Mouse (Mus musculus): Measurements from ENCODE around the gene Gys1.
A peak's percentile ranks its signal among the peaks of the same experiment; 100 is the strongest.
"Not testable (repeated sequence)": the region's sequence is repeated elsewhere in the genome, so short reads cannot be mapped to it uniquely, and the experiment has no call there.

The Gys1 gene

DNA sequence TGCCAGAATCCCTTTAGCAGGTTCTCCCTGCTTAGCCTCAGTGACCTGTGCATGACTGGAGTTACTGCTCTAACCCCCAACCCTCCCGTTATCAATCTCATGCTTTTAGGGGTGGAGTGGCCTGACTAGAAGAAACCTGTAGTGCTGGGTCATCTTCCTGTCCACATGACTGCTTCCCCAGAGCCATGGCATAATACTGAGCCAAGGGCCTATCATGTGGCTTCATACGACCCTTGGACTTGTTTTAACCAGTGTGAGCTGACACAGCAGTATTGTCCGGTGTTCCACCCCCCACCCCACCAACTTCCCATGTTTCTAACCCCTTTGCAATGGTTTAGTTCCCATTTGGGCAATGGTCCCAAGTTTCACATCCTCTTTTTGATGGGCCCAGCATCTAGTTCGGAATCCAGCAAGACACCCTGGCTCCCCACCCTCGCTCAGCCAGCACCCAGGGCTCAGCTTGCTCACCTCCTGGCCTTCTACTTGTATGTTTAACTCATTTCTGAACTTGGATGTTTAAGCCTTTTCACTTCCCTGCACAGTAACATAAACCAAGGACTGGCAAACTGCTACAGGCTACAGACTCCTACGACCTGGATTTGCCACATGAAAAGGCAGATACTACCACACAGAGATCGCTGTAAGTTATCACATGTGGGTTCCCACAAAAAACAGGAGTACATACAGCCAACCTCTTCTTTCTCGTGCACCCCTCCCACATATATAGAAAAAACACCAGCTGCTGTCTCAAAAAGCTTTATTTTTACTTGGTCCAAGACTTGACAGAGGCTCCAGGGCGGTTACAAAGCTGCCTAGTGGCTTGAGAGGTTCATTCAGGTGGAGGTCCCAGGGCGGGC, 22.8 kb downstream of the Gys1 start:
- ATAC-seq (ENCODE audit: low TSS enrichment), result no peak

DNA sequence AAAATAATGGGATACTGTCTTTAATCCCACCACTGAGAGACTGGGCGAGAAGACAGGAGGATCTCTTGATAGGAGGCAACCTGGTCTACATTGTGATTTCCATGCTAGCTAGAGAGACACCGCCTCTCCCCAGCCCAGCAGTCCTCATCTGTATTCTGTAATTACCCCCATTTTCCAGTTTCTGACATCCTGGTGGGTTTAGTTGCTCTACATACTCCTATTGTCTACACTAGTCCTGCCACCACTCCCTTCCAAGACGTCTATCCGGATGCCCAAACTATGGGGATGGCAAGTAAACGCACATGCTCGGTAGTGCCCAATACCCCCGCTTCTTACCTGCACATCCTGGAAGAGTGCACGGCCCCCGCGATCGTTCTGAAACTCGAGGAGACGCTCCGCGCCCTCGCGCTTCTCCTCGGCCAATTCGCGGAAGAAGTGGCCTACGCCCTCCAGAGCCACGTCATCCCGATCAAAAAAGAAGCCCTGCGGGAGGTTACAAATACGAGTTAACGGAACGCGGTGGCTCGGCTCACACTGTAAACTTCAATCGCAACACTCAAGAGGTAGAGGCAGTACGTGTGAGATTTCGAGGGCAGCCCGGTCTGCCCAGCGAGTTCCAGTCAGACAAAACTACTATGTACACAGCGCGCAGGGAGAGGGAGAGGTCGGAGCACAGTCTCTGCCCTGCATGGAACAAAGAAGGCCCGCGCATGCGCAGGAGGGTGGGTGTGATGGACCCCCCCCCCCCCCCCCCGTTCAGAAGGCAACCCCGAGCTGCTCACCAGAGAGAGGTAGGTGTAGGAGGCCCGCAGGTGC, 24.3 kb downstream of the Gys1 start:
- peak; percentile 43 for ATAC-seq (ENCODE audit: low TSS enrichment)

DNA sequence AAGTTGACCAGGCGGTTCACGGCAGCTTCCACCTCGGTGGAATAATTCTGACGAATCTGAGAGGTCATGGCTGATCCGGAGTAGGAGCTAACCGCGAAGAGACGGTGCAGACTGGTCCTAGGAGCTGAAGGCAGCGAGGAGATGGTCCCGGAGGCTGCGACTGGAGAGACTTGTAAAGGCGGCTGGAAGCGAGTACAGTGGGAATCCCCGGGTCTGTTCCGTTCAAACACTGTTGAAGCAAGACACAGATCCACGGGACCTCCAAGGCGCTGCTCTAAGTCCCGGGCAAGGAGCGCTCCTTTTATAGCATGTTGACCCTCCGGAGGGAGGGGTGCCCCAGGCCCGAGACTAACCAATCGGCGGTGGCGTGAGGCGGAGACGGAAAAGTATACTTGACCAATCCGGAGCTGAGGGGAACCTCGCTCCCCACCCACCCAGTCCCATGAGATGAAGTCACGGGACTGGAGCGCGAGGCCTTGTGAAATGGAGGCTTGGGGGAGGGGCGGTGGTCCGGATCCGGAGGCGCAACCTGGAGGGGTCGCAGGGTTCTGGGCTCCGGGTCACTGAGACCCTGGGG, 25.0 kb downstream of the Gys1 start, which contains the start of gene Ftl1:
TSS of gene Ftl1 (minus strand) at position 321 of the 577 bp plus-strand sequence.
- ATAC-seq (ENCODE audit: low TSS enrichment), result peak; percentile 88

DNA sequence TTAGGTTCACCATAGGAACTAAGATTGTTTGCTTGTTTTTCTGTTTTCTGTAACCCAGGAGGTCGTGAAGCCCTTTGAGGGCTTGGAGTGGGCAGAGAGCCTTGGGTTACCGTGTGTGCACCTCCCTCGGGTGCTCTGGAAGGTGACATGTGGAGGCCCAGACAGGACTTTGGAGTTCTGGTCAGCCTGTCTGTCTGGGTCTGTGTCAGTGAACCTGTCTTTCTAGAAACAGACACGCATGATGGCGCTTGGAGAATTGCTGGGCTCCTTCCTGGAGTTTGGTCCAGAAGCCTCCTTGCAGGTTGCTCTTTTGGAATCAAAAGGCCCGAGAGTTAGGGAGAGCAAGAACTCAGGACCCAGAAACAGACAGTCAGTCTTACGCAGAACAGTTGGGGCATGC, 25.7 kb downstream of the Gys1 start:
- ATAC-seq (ENCODE audit: low TSS enrichment), result no peak

DNA sequence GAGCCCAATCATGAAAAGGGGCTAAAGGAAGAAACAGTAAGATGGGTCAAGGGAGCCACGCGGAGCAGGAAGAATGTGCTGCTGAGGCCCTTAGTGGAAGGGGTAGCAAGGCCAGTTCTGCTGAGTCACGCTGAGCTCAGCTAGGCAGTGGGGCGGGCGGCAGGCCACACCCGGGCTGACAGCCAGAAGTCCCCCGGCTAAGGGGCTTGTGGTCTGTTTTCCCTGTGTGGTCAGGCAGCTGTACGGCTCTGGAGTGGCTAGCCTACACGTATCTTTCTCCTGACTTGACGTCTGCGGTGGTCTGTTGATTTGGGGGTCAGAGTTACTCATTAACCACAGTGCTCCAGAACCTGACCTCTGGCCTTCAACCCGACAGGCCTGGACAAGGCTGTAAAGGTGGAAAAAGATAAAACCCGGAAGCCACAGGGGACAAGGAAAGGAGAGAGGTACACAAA, 26.2 kb downstream of the Gys1 start:
- ATAC-seq (ENCODE audit: low TSS enrichment), result no peak

DNA sequence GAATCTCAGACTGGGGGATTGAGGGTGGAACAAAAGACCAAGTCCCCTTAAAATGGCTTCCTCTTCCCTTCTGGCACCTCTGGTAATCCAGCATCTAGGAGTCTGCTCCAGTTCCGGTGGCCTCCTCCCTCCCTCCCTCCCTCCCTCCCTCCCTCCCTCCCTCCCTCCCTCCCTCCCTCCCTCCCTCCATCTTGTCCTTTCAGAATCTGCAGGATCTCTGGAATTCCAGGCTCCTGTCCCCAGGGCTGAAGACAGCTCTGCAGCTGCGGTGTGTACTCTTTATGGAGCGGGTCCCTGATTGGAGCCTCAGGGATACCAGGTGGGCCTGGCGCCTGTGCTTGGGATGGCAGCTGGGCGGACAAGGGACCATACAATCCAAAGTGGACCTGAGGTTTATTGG, 26.7 kb downstream of the Gys1 start:
- no peak for ATAC-seq (ENCODE audit: low TSS enrichment)

GRCm38 (mm10) chr7:45461781-45462180, 27.1 kb downstream of the Gys1 start:
- no peak for ATAC-seq (ENCODE audit: low TSS enrichment)

GRCm38 (mm10) chr7:45462325-45462724, 27.7 kb downstream of the Gys1 start:
- no peak for ATAC-seq (ENCODE audit: low TSS enrichment)

DNA sequence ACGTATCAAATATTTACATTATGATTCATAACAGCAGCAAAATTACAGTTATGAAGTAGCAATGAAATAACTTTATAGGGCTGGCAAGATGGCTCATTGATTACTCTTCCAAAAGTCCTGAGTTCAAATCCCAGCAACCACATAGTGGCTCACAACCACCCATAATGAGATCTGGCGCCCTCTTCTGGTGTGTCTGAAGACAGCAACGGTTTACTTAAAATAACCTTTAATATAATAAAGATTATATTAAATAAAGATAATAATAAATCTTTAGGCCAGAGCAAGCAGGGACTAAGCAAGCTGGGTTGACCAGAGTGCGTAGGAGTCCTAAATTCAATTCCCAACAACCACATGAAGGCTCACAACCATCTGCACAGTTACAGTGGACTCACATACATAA, 28.2 kb downstream of the Gys1 start:
- not testable (repeated sequence) for ATAC-seq (ENCODE audit: low TSS enrichment)

DNA sequence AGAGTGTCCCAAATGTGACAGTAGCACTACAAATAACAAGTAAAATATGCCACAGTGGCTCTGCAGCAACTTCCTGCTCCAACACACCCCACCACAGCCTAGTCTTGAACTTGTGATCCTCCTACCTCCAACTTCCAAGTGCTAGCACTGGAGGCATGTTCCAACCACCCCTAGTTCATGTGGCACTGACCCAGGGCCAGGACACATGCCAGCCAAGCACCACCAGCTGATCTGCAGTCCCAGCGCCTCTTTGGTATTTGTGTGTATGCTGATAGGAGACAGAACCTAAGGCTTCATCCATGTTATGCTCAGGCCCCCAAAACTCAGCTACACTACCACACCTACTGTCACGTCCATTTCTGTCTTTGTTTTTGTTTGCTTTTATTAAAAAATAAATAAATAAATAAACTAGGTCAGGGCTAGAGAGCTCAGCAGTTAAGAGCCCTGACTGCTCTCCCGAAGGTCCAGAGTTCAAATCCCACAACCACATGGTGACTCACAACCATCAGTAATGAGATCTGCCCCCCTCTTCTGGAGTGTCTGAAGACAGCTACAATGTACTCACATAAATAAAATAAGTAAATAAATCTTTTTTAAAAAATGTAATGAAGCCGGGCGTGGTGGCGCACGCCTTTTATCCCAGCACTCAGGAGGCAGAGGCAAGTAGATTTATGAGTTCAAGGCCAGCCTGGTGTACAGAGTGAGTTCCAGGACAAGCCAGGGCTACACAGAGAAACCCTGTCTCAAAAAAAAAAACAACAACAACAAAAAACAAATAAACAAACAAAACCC, 29.5 kb downstream of the Gys1 start:
- no peak for ATAC-seq (ENCODE audit: low TSS enrichment)

DNA sequence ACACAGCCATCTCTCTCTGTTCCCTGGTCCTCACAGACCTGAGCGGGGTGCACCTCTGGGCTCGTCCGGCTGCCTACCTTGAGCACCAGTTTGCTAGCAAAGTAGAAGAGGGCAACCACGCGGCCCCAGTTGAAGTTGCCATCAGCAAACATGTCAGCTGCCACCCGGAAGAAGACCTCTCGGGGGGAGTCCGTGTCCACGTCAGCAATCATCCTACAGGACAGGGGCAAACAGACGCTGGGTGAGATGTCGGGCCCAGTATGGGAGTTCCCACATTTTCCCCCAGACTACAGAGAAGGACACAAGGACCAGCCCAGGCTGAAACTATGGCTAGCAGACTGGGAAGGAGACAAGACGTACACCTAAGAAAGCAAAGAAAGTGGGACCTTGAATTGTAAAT, 30.5 kb downstream of the Gys1 start:
- ATAC-seq (ENCODE audit: low TSS enrichment), result no peak

GRCm38 (mm10) chr7:45465549-45465948, 30.9 kb downstream of the Gys1 start:
- ATAC-seq (ENCODE audit: low TSS enrichment), result no peak

DNA sequence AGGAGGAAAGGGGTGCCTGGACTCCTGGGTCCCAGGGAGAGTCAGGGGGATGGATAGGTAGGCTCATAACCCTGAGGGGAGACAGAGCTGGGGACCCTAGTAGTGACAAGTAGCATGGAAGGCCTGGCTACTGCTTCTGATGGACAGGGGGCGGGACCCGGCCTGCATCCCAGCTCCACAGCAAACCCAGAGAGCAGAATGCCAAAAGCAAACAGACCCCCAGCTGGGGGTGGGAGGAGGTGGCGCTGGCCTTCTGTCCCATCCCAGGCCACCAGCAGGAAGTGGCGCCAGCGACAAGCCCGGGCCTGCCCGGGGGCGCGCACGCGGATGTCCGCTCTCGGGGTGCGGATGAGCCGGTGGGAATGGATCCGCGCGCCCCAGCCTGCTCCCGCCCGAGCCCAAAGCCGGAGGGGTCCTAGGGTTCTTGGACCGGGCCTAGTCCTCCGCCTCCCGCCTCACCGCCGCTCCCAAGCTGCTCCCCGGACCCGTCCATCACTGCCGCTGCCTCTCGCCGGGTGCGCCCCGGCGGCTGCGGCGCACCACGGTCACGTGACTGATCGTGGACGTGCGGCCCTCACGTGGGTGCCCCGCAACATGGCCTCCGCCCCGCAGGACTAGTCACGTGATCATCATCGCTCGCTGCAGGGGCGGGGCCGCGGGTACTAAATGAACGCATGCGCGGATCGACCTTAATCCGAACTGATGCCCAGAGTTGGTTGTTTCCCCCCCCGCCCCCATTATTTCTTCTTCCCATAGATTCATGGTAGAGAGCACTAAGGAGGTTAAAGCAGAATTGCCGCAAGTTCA, 31.8 kb downstream of the Gys1 start, which contains the start of gene Bax:
TSS of gene Bax (minus strand) at position 616 of the 807 bp plus-strand sequence.
- peak; percentile 35 for ATAC-seq (ENCODE audit: low TSS enrichment)

GRCm38 (mm10) chr7:45467090-45467670, 32.5 kb downstream of the Gys1 start:
- ATAC-seq (ENCODE audit: low TSS enrichment), result no peak

DNA sequence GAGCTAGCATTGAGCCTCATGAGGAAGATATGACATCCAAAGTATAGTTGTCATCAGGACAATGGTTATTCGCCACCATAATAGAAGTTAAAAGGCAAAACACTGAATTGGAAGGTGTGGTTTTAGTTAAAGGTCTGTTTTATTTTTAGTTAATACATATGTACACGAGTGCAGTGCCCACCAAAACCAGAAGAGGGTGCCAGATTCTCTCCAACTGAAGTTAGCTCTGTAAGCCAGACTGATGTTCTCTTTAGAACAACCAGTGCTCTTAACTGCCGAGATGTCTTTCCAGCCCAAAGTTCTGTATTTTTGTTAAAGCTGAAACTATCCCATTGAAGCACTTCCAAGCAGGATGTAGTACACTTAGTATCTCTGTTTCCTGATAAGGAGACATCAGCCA, 36.2 kb downstream of the Gys1 start:
- peak; percentile 38; the same call in 1 of the 2 replicates for ATAC-seq (ENCODE audit: low TSS enrichment)

GRCm38 (mm10) chr7:45475291-45475969, 40.8 kb downstream of the Gys1 start:
- ATAC-seq (ENCODE audit: low TSS enrichment), result peak; percentile 48; the same call in 1 of the 2 replicates

- ATAC-seq (ENCODE audit: low TSS enrichment), result no peak
These were observed 41.8 kb downstream of the Gys1 start for GRCm38 (mm10) chr7:45476453-45476852.

- ATAC-seq (ENCODE audit: low TSS enrichment), result peak; percentile 70; the same call in 1 of the 2 replicates
These were observed 42.4 kb downstream of the Gys1 start for GRCm38 (mm10) chr7:45477003-45477402.

- ATAC-seq (ENCODE audit: low TSS enrichment), result no peak
These were observed 44.1 kb downstream of the Gys1 start for GRCm38 (mm10) chr7:45478774-45479173.
